Mouse (Mus musculus) intestine, embryonic 14.5 days (tissue): ENCODE measurements around the gene Hk2. TPM values are rescaled to one million over a fixed set of nuclear protein-coding genes. Genes with fewer than 3 reads are reported as not detected.
A peak's percentile ranks its signal among the peaks of the same experiment; 100 is the strongest.

ENCODE experiments used
- ATAC-seq: fragments of 200-750 bp; cut with Nextera tagmentation; replicated peaks from 2 replicates; pipeline ENCODE4 v1.8.0; 2017; ENCODE audit warnings: low read depth, moderate number of reproducible peaks, moderate TSS enrichment, moderate library complexity; ENCODE audit not compliant: low FRiP score, low TSS enrichment
- DNase-seq: peaks from one replicate; pipeline ENCODE4 v3.0.0-alpha.2; 2018; ENCODE audit warnings: low spot score
- H3K27ac ChIP-seq: fragments of 300-500 bp; sonication (generic); 2 replicates; pipeline ENCODE4 v1.5.1; 2014; ENCODE audit warnings: low read depth, mild to moderate bottlenecking, control low read depth
- H3K27me3 ChIP-seq: fragments of 300-500 bp; sonication (generic); replicated peaks from 2 replicates; pipeline ENCODE4 v1.6.1; 2014; ENCODE audit warnings: low read length, control low read depth; ENCODE audit not compliant: control insufficient read depth, insufficient read depth
- H3K36me3 ChIP-seq: fragments of 300-500 bp; sonication (generic); 2 replicates; pipeline ENCODE4 v1.6.1; 2014; ENCODE audit warnings: low read length, control low read depth; ENCODE audit not compliant: control insufficient read depth, insufficient read depth
- H3K4me1 ChIP-seq: fragments of 300-500 bp; sonication (generic); replicated peaks from 2 replicates; pipeline ENCODE4 v1.6.1; 2014; ENCODE audit warnings: low read length, control low read depth, mixed read lengths; ENCODE audit not compliant: control insufficient read depth, insufficient read depth
- H3K4me2 ChIP-seq: fragments of 300-500 bp; sonication (generic); 2 replicates; pipeline ENCODE4 v1.6.1; 2014; ENCODE audit warnings: low read length
- H3K4me3 ChIP-seq: fragments of 300-500 bp; sonication (generic); 2 replicates; pipeline ENCODE4 v1.5.1; 2014; ENCODE audit warnings: low read depth, low read length, control low read depth, mixed read lengths
- H3K9ac ChIP-seq: fragments of 300-500 bp; sonication (generic); 2 replicates; pipeline ENCODE4 v1.6.1; 2014; ENCODE audit warnings: mild to moderate bottlenecking, low read length
- H3K9me3 ChIP-seq: fragments of 300-500 bp; sonication (generic); 2 replicates; pipeline ENCODE4 v1.6.1; 2016; ENCODE audit warnings: low read length, control low read depth; ENCODE audit not compliant: control insufficient read depth
- WGBS: fragments of 180-500 bp; shearing (Covaris S2); extraction: QIAGEN DNeasy Blood & Tissue Kit; methylation state at CpG from one replicate; pipeline ENCODE4 v1.1.7; 2014; 5-methylcytosine and 5-hydroxymethylcytosine counted together
- polyA plus RNA-seq: library from polyadenylated mRNA; unstranded; fragments of >200 nt; fragmentation: Nextera tagmentation; extraction: Ambion mirVana; gene quantifications from 2 replicates; pipeline ENCODE4 v1.2.1, GENCODE M21; 2014

The Hk2 gene
- polyA plus RNA-seq, 1 experiment from 2014 or later, result 32.3 TPM

GRCm38 (mm10) chr6:82765261-82765660 lies 9.0 kb downstream of the Hk2 start:
- Histone ChIP-seq H3K4me3 (no peak overlapping the region), H3K27me3 (no peaks in the 10 kb centered on the region), H3K9me3 (no peaks in the 10 kb centered on the region), H3K4me2 (no peak overlapping the region), H3K27ac (no peak overlapping the region), H3K36me3 (no peaks in the 10 kb centered on the region), H3K4me1 (peaks cover 30% of the 10 kb centered on the region), H3K9ac (no peak overlapping the region)
- DNase-seq (no peak), ATAC-seq (no peak)
- WGBS, result 89% methylated on average over 2 of the region's 2 CpGs

DNA sequence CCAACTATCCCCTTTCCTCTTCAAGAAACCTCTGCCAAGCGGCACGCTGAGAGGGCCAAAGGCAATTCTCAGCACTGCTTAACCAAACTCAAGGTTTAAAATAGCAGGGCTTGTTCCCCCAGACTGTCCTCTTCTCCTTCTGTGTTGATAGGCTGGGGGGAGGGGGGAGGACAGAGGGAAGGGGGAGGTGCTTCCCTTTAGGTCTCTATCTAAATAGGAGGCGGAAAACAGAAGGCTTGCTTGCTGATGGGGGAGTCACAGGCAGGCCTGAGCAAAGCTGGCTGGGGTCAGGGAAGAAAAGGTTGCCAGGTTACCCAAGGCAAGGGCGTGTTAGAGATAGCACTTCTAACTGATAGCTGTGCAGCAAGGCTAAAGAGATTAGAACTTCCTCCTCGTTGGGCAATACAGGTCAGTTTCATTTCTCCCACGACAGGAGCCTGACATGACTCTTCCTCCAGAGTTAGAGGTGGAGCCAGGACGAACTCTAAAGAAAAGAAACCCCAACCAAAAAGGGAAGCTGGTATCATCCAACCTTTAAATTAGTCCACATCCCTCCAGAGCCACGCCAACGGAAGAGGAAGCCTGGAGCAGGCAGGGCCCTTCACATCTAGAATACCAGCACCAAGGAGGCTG lies 10.3 kb downstream of the Hk2 start:
- no peaks in the 10 kb centered on the region for H3K27me3 ChIP-seq
- H3K9me3 ChIP-seq, result no peaks in the 10 kb centered on the region
- H3K4me3 ChIP-seq, result no peak overlapping the region
- WGBS, result 21% methylated on average over 9 of the region's 9 CpGs
- no peak overlapping the region for H3K9ac ChIP-seq
- peak overlapping the region; percentile 16; the same call in 1 of the 2 replicates for H3K4me2 ChIP-seq
- H3K27ac ChIP-seq, result peak overlapping the region; percentile 34; the same call in 1 of the 2 replicates
- ATAC-seq, result peak; percentile 77
- H3K36me3 ChIP-seq, result peaks cover 8% of the 10 kb centered on the region
- DNase-seq, result no peak
- peaks cover 23% of the 10 kb centered on the region for H3K4me1 ChIP-seq

GRCm38 (mm10) chr6:82762728-82763127 lies 11.5 kb downstream of the Hk2 start:
- Histone ChIP-seq H3K27ac (no peak overlapping the region), H3K4me3 (no peak overlapping the region), H3K9me3 (no peaks in the 10 kb centered on the region), H3K27me3 (no peaks in the 10 kb centered on the region), H3K4me2 (no peak overlapping the region), H3K36me3 (peaks cover 12% of the 10 kb centered on the region), H3K9ac (no peak overlapping the region), H3K4me1 (peaks cover 22% of the 10 kb centered on the region)
- DNase-seq (no peak), ATAC-seq (no peak)
- 54% methylated on average over 2 of the region's 2 CpGs for WGBS

GRCm38 (mm10) chr6:82760749-82761357 lies 13.4 kb downstream of the Hk2 start:
- no peak for DNase-seq

GRCm38 (mm10) chr6:82759241-82759640 lies 15.0 kb downstream of the Hk2 start:
- no peak overlapping the region for H3K9ac ChIP-seq
- no peak overlapping the region for H3K27ac ChIP-seq
- H3K27me3 ChIP-seq, result no peaks in the 10 kb centered on the region
- no peak overlapping the region for H3K4me3 ChIP-seq
- ATAC-seq, result no peak
- WGBS, result 84% methylated on average over 5 of the region's 5 CpGs
- H3K9me3 ChIP-seq, result no peaks in the 10 kb centered on the region
- peaks cover 20% of the 10 kb centered on the region for H3K4me1 ChIP-seq
- H3K36me3 ChIP-seq, result peaks cover 12% of the 10 kb centered on the region
- no peak overlapping the region for H3K4me2 ChIP-seq
- no peak for DNase-seq

More at GRCm38 (mm10) chr6:82760749-82761357, 13.4 kb downstream of the Hk2 start:
- 86% methylated on average over 3 of the region's 3 CpGs for WGBS
- Histone ChIP-seq H3K4me2 (no peak overlapping the region), H3K4me3 (no peak overlapping the region), H3K27me3 (no peaks in the 10 kb centered on the region), H3K36me3 (peaks cover 12% of the 10 kb centered on the region), H3K4me1 (peaks cover 22% of the 10 kb centered on the region), H3K9me3 (no peaks in the 10 kb centered on the region), H3K9ac (no peak overlapping the region), H3K27ac (no peak overlapping the region)
- no peak for ATAC-seq

DNA sequence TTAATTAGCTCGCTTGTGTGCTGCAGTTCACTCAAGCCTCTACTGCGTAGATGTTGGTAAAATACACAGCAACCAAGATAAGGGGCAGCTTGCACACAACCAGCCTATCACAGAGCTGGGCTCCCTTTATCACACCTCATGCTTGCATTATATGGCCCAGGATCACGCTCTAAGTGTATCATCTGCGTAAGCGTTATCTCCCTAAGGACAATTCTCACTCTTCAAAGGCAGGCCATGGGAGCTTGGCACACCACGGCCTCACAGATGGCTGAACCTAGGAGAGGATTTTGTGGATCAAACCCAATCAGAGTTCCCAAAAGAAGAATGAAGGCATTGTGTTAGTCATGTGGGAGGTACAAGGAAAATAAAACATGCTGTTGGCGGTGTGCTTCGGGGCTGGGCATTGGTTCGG lies 17.4 kb downstream of the Hk2 start:
- Histone ChIP-seq H3K4me1 (0 out of 2 replicates have a peak, but pooled peaks cover 5% of the 10 kb centered on the region), H3K36me3 (peaks cover 12% of the 10 kb centered on the region), H3K4me3 (no peak overlapping the region), H3K9ac (no peak overlapping the region), H3K4me2 (no peak overlapping the region), H3K27me3 (no peaks in the 10 kb centered on the region), H3K27ac (no peak overlapping the region), H3K9me3 (no peaks in the 10 kb centered on the region)
- ATAC-seq (peak; percentile 85), DNase-seq (peak; percentile 63)
- WGBS, result 71% methylated on average over 9 of the region's 9 CpGs

DNA sequence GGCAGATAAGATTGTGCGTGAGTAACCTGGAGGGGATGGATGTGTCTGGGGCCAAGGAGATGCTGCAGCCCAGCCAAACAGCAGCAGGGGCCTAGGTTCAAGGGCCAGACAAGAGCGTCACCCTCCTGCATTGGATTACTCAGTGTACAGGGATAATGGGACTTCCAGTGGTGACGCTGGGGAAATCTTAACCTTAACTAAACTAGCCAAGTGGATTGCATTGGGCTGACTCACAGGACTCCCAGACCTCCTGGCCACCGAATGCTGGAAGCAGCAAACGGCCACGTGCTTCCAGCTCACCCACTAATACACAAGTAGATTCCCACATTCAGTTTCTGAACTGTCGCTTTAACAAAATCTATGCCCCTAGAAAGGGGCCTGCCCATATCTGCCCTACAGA lies 18.0 kb downstream of the Hk2 start:
- Histone ChIP-seq H3K9me3 (no peaks in the 10 kb centered on the region), H3K4me2 (no peak overlapping the region), H3K9ac (no peak overlapping the region), H3K4me1 (0 out of 2 replicates have a peak, but pooled peaks cover 2% of the 10 kb centered on the region), H3K36me3 (peaks cover 12% of the 10 kb centered on the region), H3K27me3 (no peaks in the 10 kb centered on the region), H3K27ac (no peak overlapping the region), H3K4me3 (no peak overlapping the region)
- WGBS, result 66% methylated on average over 7 of the region's 7 CpGs
- DNase-seq (no peak), ATAC-seq (peak; percentile 8; the same call in 1 of the 2 replicates)

- Histone ChIP-seq H3K27me3 (no peaks in the 10 kb centered on the region), H3K9me3 (no peaks in the 10 kb centered on the region), H3K9ac (no peak overlapping the region), H3K4me2 (no peak overlapping the region), H3K36me3 (peaks cover 16% of the 10 kb centered on the region), H3K4me1 (0 out of 2 replicates have a peak, but pooled peaks cover 2% of the 10 kb centered on the region), H3K27ac (no peak overlapping the region), H3K4me3 (no peak overlapping the region)
- ATAC-seq (no peak), DNase-seq (no peak)
- WGBS, result 43% methylated on average over 2 of the region's 2 CpGs
These were observed 18.9 kb downstream of the Hk2 start for GRCm38 (mm10) chr6:82755338-82755737.

DNA sequence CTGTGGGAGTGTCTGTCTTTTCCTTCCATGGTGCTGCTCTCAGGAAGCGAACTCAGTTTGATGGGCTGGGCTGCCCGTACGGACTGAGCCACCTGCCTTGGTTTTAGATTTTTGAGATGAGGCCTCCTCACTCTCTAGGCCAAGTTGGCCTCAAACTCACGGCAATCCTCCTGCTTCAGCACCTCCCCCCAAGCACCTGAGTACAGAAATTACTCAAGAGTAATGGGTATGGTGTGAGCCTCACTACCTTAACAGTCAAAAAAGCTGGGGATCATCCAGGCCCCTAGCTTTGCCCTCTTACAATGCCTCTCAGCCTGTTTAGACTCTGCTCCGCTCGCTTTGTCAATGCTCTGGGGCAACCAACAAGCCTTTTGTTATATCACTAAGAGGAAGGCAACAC lies 19.5 kb downstream of the Hk2 start:
- Histone ChIP-seq H3K4me3 (no peak overlapping the region), H3K27me3 (no peaks in the 10 kb centered on the region), H3K9me3 (no peaks in the 10 kb centered on the region), H3K4me2 (no peak overlapping the region), H3K9ac (no peak overlapping the region), H3K36me3 (peaks cover 19% of the 10 kb centered on the region), H3K27ac (no peak overlapping the region), H3K4me1 (0 out of 2 replicates have a peak, but pooled peaks cover 2% of the 10 kb centered on the region)
- 89% methylated on average over 6 of the region's 6 CpGs for WGBS
- ATAC-seq (no peak), DNase-seq (no peak)
